Mouse (Mus musculus): ENCODE results near the gene Nfe2.
"Not testable (repeated sequence)": the region's sequence is repeated elsewhere in the genome, so short reads cannot be mapped to it uniquely, and the experiment has no call there.

Gene Nfe2

DNA sequence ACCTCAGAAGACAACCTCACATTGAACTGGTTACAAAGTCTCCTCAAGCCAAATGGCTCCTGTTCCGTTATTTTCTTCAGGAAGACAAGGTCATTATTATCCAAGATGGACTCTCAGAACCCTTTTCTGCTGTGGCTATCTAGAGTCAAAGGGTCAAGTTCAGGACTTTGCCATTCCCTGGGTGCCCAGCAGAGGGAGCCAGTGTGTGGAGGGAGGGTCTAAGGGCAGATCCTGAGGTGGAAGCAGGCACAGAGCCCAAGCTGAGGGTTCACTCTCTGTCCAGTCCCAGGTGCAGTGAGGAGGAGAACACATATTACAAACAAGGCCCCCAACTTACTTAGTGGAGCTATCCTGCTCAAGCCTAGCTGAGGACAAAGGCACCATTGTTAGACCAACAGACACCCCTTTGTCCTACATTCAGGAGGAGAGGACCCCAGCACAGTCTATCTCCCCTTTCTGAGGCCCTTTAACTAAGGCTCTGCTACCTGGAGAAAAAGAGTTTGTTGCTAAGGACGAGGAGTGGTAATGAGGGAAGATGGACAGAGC lies 7.9 kb downstream of the Nfe2 start:
- in situ Hi-C loops (cut with MboI, MseI) = loop anchor here (5.0 kb wide), 1 partner anchor 57 kb away; no protein-coding TSS in a partner anchor

DNA sequence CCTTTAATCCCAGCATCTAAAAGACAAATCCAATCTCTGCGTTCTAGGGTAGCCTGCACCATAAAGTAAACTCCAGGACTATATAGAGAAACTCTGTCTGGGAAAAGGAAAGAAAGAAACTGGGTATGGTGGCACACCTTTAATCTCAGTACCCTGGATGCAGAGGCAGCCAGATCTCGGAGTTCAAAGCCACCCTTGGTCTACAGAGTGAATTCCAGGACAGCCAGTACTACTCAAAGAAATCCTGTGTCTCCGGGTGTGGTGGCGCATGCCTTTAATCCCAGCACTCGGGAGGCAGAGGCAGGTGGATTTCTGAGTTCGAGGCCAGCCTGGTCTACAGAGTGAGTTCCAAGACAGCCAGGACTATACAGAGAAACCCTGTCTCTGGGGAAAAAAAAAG lies 8.7 kb downstream of the Nfe2 start:
- in situ Hi-C loops (cut with MboI, MseI) = not testable (repeated sequence)

DNA sequence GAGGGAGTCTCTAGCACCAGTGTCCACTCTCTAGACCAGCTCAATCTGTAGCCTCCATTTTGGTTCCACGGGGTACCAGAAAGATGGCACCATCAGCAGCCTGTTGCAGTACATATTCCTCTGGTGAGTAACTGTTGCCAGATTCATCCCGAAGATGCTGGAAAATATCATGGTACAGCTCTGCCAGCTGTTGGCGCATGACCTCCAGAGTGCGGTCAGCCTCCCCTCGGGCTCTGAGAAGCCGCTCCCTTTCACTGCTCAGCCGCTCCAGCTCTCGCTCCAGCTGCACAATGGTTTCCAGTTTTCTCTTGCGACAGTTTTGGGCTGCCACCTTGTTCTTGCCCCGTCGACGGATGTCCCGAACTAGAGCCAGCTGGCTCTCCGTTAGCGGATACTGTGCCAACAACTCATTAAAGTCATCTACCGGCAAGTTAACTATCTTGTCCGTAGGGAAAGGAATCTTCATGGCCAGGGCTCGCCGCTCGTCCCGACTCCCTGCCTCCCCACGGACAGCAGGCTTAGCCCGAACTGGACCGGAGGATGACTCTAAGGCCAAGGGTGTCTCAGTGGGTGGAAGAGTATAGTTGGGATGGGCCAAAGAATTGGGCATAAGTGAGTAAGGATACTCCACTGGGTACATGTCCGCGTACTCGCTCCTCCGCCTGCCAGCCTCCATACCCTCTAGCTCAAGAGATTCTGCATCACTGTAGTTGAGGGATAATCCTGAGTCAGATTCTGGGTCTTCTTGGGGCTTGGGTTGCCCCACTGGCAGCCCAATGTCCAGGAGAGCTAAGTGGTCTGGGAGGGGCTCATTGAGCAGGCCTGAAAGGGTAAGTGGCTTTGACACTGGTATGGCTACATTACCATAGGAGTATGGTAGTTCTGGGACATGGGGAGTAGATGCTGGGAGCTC lies 9.5 kb downstream of the Nfe2 start:
- in situ Hi-C loops (cut with MboI, MseI) = no loop called here

DNA sequence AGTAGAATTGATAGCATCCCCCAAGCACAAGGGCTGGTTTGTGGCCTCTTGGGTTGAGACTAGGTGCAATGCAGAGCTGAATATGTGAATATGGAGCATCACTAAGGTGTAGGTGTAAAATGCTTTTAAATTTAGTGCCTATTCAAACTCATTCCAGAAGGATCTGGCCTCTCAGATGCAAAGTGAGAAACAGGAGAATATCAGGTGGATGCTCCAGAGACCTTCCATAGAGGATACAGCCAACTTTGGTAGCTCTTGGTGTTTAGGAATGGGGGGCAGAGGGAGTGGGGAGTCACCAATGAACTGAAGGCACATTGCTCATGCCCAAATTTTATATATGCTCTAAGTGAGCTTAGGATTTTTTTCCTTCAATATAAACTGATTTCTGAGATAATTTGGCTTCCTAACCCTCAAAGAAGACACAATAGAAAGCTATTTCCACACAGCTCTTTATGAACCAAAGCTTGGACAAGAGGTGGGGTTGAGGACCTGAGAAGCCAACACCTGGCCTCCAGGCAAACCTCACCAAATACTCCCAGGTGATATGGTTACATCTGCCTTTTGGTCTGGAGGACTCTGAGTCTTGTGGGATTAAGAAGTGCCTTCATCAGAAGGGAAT lies 10.3 kb downstream of the Nfe2 start:
- in situ Hi-C loops (cut with MboI, MseI) = no loop called here

DNA sequence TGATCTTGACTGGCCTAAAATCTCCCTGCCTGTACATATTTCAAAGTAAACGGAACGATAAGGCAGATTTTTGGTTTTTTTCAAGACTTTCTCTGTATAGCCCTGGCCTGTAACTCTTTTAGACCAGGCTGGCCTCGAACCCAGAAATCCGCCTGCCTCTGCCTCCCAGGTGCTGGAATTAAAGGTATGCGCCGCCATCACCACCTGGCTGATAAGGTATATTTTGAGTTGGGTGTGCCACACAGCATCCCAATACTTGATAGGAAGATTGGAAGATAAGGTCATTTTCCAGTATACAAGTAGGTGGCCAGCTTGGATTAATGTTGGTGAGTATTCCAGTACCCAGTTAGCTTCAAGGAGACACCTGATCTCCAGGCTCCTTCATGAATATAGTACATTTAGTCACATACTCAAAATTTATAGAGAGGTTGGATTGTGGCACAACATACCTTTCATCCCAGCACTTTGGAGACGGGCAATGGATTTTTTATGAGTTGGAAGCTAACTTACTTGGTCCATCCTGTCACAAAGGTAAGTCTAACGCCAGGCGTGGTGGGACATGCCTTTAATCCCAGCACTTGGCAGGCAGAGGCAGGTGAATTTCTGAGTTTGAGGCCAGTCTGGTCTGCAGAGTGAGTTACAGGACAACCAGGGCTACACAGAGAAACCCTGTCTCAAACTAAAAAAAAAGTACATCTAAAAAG lies 11.0 kb downstream of the Nfe2 start:
- in situ Hi-C loops (cut with MboI, MseI) = no loop called here

DNA sequence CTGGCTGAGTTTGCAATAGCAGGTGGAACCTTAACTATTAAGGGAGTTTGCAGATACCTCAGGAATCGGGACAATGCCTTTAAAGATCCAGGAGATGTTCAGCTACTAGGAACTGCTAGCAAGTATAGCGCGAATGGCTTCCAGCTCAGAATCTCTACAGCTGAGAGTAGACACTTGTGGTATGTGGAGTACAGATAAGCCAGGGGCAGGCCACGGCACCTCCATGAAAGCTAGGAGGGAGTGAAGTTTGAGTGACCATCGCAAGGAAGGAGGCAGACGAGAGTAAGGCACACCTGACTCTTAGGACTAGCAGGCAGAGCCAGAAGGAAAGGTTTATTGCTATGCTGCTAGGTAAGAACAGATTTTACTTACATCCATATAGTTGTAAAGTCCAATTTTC lies 12.6 kb downstream of the Nfe2 start:
- in situ Hi-C loops (cut with MboI, MseI) = no loop called here

DNA sequence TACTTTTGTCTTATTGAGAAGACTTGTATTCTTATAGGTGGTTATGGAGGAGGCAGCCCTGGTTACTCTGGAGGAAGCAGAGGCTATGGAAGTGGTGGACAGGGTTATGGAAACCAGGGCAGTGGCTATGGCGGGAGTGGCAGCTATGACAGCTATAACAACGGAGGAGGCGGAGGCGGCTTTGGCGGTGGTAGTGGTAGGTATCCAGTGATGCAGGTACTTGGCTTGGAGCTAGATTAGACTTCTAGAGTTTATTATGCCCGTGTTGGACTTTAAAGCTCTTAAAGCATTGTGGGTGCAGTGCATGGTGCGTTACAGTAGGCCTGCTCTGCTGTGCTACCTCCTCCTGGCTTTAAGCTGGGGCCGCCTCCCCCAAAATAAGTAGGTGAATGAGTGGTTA lies 15.3 kb downstream of the Nfe2 start:
- in situ Hi-C loops (cut with MboI, MseI) = no loop called here

DNA sequence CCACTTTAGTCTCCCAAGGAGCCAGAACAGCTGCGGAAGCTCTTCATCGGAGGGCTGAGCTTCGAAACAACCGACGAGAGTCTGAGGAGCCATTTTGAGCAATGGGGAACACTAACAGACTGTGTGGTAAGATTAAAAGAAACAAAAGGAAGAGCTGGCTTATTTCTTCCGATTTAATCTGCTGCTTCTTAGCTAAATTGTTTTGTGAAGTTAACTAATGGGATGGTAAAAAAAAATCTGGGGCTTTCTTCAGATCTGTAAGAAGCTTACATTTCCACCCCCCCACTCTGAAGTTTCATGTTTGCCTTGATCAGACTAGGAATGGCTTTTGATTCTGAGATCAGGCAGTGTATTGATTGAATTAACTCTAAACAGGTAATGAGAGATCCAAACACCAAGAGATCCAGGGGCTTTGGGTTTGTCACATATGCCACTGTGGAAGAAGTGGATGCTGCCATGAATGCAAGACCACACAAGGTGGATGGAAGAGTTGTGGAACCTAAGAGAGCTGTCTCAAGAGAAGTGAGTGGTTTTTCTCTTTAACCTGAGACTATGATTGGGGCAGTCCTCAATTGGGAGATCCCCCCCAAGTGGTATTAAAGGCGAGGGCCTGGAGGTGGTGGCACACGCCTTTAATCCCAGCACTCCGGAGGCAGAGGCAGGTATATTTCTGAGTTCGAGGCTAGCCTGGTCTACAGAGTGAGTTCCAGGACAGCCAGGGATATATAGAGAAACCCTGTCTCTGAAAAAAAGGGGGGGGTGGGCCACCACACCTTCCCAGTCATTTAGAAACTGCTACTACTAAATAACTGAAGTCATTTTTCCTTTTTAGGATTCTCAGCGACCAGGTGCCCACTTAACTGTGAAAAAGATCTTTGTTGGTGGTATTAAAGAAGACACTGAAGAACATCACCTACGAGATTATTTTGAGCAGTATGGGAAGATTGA lies 16.9 kb downstream of the Nfe2 start:
- in situ Hi-C loops (cut with MboI, MseI) = not testable (repeated sequence)

DNA sequence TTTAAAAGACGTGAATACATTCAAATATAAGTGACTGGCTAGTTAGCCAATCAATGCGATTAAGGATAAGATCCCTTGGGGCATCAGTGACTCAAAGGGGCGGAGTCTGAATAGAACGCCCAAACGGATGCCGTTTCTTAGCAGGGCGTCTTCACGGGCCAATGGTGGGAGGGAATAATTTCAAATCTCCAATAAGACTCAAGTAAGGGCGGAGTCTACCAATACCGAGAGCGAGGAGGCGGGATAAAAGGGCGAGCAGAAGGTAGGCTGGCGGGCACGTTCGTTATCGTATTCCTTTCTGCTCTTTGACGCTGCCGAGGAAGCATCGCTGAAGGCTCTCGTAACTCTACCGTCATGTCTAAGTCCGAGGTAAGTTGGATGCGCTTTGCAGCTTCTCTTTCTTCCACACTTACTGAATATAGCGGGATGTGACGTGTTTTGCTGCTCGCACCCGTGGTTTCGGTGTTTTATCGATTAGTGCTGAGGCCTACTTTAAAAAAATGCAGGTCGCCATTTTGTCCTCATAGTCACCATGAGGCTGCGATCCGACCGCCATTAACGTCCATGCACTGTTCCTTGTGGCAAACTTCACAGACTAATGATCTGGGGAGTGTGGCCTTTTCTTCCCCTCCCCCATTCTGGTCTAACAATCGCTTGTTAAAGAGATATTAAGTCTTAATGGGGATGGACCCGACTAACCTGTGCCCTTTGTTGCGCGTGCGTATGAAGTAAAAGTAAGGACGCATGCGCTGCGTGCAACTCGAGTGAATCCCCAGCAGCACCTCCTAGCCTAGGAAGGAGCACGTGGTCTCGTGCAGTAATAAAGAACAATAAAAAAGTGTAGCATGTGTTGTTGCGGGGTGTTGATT lies 17.8 kb downstream of the Nfe2 start, which contains the start of gene Hnrnpa1:
TSS of gene Hnrnpa1 (plus strand) at position 273 of the 869 bp plus-strand sequence.
- in situ Hi-C loops (cut with MboI, MseI) = no loop called here

DNA sequence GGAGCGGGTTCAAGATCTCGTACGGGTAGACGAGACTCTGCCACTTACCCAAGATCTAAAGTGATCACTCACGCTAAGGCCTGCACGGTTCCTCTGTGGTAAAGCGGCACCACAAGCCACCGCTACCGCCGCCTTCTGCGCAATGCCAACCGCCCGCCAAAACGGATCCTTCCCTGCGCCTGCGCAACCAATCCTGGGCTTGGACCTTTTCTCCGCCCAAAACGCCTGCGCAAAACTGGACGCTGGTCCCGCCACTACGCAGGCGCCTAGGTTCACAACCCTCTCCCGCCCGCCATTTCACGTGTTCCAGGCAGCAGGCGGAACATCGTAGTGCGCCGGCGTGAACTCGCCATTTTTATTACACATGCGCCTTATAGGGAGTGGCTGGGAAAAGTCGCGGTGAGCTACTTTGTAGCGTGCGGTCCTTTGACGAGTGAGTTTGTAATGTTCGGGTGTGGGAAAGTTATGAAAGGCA lies 18.5 kb downstream of the Nfe2 start, which contains the start of gene Cbx5:
TSS of gene Cbx5 (minus strand) at position 132 of the 475 bp plus-strand sequence.
- in situ Hi-C loops (cut with MboI, MseI) = no loop called here

DNA sequence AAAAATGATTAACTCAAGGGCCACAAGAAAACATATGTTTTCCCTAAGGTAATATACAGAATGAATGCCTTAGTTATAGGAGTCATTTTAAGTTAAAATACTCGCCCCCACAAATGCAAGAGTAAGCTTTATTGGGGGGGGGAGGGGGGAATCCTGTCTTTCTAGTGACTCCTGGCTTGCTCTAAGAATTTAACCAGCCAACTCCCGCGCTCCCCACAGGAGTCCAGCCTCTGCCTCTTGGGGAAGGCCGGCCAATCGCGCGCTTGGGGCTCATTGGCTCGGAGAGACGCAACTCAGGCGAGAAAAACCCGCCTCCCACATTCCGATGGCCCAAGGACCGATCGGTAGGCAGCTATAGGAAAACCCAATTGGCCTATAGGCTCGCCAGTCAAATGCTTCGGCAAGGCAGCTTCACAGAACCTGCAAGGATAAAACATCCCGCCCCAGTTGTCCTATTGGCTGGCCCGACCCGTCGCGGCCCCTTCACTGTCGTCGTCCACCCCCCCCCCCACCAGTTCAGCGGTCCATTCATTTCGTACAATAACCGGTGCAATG lies 19.0 kb downstream of the Nfe2 start:
- in situ Hi-C loops (cut with MboI, MseI) = no loop called here

DNA sequence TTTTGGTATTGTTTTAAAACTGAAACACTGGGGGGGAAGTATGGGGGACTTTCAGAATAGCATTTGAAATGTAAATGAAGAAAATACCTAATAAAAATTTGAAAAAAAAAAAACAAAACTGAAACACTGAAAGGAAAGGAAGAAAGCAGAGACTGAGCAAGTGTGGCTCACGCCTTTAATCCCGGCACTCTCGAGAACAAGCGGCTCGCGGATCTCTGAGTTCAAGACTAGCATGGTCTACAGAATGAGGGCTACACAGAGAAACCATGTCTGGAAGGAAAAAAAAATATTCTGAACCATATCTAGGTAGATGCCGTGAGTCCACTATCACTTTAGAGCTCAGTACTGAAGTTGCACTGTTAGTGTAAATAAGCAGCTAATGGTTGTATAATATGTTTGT lies 20.9 kb downstream of the Nfe2 start:
- in situ Hi-C loops (cut with MboI, MseI) = no loop called here

DNA sequence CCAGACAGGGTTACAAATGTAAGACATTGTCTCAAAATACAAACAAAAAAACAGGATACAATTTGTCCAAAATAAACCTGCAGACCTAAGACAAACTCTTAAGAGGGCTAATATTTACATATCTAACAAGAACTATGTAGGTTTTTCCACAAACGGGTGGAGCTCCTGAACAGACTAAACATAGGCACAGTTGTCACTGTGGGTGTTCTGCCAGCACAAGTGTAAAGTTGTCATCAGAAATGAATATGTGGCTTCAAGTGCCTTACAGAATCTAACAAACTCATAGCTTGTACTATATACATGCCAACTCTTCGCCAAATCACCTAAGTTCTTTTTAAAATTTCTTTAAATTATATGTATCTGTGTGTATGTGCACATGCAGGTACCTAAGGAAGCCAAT lies 25.1 kb downstream of the Nfe2 start:
- in situ Hi-C loops (cut with MboI, MseI) = no loop called here

DNA sequence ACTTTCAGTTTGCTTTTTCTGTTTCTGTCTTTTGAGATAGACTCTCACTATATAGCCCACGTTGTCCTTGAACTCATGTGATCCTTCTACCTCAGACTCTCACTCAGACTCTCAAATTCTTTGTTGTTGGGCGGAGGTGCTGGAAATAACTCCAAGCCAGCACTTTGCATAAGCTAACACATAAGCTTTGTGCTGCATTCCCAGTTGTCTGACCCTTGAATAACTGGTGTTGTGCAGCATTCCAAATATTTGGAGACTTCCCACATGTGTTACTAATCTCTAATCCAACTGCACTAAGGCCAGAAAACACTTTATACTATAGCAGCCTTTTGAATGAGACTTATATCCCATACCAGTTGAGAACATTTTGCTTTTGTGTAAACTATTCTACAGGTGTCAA lies 29.3 kb downstream of the Nfe2 start:
- in situ Hi-C loops (cut with MboI, MseI) = no loop called here

DNA sequence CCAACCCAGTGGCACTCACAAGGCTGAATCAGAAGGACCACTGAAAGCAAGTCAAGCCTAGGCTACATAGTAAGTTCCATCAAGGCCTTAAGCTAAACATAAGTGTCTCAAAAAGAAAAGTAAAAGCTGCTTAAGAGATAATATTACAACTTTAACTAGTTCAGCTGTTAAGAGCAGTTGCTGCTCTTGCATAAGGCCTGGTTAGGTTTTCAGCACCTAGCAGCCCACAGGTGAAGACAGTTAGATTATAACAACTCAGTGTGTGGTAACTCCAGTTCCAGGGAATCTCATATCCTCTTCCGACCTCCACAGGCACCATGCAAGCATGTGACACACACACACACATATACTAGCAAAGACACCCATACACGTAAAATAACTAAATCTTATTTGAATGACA lies 30.6 kb downstream of the Nfe2 start:
- in situ Hi-C loops (cut with MboI, MseI) = no loop called here

DNA sequence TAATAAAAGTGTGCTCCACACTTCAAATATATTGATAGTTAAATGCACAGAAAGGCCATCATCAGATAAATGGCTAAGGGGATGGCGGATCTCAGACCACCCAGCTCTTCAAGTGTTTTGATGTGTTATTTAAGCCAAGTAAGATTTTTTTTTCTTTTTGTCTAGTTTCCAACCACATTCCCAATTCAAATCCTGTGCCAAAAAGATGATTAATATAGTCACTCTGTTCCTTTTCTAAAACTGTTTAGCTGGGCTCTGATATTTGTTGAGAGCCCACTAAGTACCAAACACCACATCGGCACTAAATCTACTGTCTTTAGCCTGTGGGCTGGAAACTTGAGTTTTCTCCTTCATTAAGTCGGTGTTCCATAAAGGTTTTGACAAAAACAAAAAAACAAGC lies 31.2 kb downstream of the Nfe2 start:
- in situ Hi-C loops (cut with MboI, MseI) = no loop called here

DNA sequence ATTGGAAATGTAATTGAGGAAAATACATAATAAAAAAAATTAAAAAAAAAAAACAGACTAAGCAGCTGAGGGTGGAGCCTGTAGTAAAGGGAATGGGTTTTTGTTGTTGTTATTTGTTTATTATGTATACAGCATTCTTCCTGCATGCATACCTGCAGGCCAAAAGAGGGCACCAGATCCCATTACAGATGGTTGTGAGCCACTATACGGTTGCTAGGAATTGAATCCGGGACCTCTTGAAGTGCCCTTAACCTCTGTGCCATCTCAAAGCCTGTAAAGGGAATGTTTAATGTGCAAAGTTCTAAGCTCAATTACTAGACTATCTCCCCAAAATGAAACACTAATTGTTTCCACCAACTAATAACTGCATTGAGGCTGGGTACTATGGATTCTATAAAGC lies 34.0 kb downstream of the Nfe2 start:
- in situ Hi-C loops (cut with MboI, MseI) = no loop called here

DNA sequence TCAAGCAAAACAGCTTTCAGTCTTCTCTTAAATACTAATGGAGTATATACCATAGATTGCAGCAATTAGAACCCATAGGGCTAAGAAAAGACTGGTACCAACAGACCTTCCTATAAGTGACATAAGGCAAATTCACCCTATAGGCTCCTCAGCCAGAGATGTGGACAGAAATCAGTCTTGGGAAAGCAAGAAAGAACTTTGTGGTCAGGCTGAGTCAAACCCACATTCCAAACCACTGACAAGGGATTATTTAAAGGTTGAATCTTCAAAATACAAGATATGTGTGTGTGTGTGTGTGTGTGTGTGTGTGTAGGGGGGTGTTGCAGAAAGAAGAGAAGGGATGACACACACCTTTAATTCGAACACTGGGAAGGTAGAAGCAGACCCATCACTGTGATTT lies 36.8 kb downstream of the Nfe2 start:
- in situ Hi-C loops (cut with MboI, MseI) = no loop called here

DNA sequence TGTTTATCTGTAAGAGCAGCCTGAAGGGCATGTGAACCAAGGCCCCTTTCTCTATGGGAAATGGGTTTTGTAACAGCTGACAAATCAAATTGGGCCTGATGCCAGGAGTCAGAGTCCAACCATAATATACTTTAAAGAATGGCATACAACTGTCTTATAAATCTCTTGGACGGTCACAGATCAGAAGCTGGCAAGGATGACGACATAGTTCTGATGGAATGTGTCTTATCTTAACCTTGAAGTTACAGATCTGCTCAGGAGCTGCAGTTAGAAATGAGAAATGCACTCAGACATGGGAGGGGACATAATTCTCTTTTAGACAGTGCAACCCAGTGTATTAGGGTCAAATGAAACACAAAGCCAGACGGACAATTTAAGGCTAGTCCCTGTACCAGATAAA lies 37.4 kb downstream of the Nfe2 start:
- in situ Hi-C loops (cut with MboI, MseI) = no loop called here

DNA sequence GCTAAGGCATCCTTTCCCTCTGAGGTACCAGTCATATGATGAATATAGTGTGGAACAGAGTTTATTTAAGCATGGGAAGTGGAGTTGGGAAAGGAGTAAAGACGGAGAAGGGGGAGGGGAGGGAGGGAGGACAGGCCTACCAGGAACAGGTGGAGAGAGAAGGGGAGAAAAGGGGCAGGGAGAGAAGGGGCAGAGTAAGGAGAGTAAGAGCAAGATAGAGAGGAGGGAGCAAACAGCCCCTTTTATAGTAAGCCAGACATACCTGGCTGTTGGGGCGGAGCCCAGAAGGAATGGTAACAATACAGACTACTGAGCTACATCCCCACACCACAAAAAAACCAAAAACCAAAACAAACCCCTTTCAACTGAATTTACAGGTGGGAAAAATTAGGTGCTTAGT lies 42.2 kb downstream of the Nfe2 start:
- in situ Hi-C loops (cut with MboI, MseI) = no loop called here
